Mouse (Mus musculus): ENCODE data around the gene Tnnc1. TPM values are rescaled to one million over a fixed set of nuclear protein-coding genes. Genes with fewer than 3 reads are reported as not detected.

The Tnnc1 gene
- total RNA-seq, 2 experiments from 2014 or later: 5,748 to 6,764 TPM

GRCm38 (mm10) chr14:31252091-31252490 lies 44.0 kb downstream of the Tnnc1 start:
- DNase-seq: no peak

GRCm38 (mm10) chr14:31258476-31259050 lies 50.5 kb downstream of the Tnnc1 start:
- DNase-seq: no peak

GRCm38 (mm10) chr14:31260374-31260773 lies 52.3 kb downstream of the Tnnc1 start:
- no peak for DNase-seq

GRCm38 (mm10) chr14:31260932-31261331 lies 52.8 kb downstream of the Tnnc1 start:
- no peak for DNase-seq

Other genes starting within 250 kb of the Tnnc1 start
- gene Glt8d1, start 206.9 kb upstream of the Tnnc1 start, total RNA-seq (2021): 10 to 100 TPM; 19.8 to 22.5 TPM
- 100 to 1,000 TPM; 132 to 138 TPM for gene Spcs1, start 206.6 kb upstream of the Tnnc1 start, total RNA-seq (2021)
- gene Pbrm1, start 189.2 kb upstream of the Tnnc1 start, total RNA-seq (2021): 10 to 100 TPM; 51.7 to 57.7 TPM
- 10 to 100 TPM; 23.9 to 25.9 TPM for gene Gnl3, start 189.2 kb upstream of the Tnnc1 start, total RNA-seq (2021)
- 10 to 100 TPM; 74.5 to 87.4 TPM for gene Smim4, start 79.4 kb upstream of the Tnnc1 start, total RNA-seq (2021)
- gene Nt5dc2, start 77.3 kb upstream of the Tnnc1 start, total RNA-seq (2021): 10 to 100 TPM; 19.2 TPM
- gene Stab1, start 39.7 kb upstream of the Tnnc1 start, total RNA-seq (2021): 10 to 100 TPM; 63.2 to 64.1 TPM
- gene Nisch, start 8.6 kb downstream of the Tnnc1 start, total RNA-seq (2021): 100 to 1,000 TPM; 118 to 119 TPM
- gene Sema3g, start 9.5 kb downstream of the Tnnc1 start, total RNA-seq (2021): 10 to 100 TPM; 13.5 to 15.7 TPM
- 1 to 10 TPM; 4.2 to 5.1 TPM for gene Phf7, start 43.0 kb downstream of the Tnnc1 start, total RNA-seq (2021)
- gene Bap1, start 43.1 kb downstream of the Tnnc1 start, total RNA-seq (2021): 10 to 100 TPM; 42.4 to 45.3 TPM
- under 1 TPM; 0.02 to 0.23 TPM for gene Dnah1, start 115.6 kb downstream of the Tnnc1 start, total RNA-seq (2021)
- 10 to 100 TPM; 32.4 to 33.2 TPM for gene Capn7, start 128.3 kb downstream of the Tnnc1 start, total RNA-seq (2021)
- gene Sh3bp5, start 227.8 kb downstream of the Tnnc1 start, total RNA-seq (2021): 10 to 100 TPM; 60.0 to 60.9 TPM